Mouse (Mus musculus) bone marrow macrophage, adult 2 months (primary cell): ENCODE measurements around the gene Gcnt2. TPM values are rescaled to one million over a fixed set of nuclear protein-coding genes. Genes with fewer than 3 reads are reported as not detected.

Experiments
- H3K27ac ChIP-seq: 2 replicates; pipeline ENCODE4 v1.5.1; 2012; ENCODE audit warnings: low read depth, low read length; ENCODE audit not compliant: insufficient read depth
- H3K4me1 ChIP-seq: 2 replicates; pipeline ENCODE4 v1.6.1; 2012; ENCODE audit warnings: low read length; ENCODE audit not compliant: control insufficient read depth, insufficient read depth
- H3K4me3 ChIP-seq: 2 replicates; pipeline ENCODE4 v1.5.1; 2012; ENCODE audit warnings: mild to moderate bottlenecking, low read length, moderate library complexity; ENCODE audit not compliant: insufficient read depth
- CTCF ChIP-seq: IDR thresholded peaks from 2 replicates; pipeline ENCODE4 v1.5.1; 2012; ENCODE audit warnings: low read depth, mild to moderate bottlenecking, low read length, moderate library complexity
- POLR2A ChIP-seq: IDR thresholded peaks from 2 replicates; pipeline ENCODE4 v1.6.1; 2012; ENCODE audit warnings: mild to moderate bottlenecking, low read depth, low read length, borderline replicate concordance
- polyA plus RNA-seq: library from polyadenylated mRNA; stranded (reverse); fragments of >200 nt; gene quantifications from 2 replicates; pipeline ENCODE4 v1.2.4, GENCODE M21; 2012; ENCODE audit not compliant: missing spikeins, insufficient read depth, insufficient read length

Gene Gcnt2
- polyA plus RNA-seq, 1 experiment = 0.67 TPM

DNA sequence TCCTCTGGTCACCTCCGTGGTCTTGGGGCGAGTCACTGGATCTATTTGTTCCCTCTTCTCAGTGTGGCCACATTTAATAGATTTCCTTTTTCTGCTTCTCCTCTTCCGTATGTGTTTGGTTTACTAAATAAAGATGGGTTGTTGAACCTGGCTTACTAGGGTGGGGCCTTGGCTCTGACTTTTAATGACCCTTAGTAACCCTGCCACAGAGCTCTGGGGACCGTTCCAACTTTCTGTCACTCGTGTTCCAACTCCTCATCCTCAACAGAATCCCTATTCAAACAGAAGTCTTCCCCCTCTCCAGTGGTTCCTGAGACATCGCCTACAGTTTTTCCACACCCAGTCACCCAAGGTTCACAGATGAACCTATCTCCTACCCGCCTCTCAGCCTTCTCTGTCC lies 96.2 kb downstream of the Gcnt2 start:
- no peaks in the 10 kb centered on the region for H3K4me1 ChIP-seq
- no peak for TF ChIP-seq POLR2A
- TF ChIP-seq CTCF = no peak
- no peak overlapping the region for H3K4me3 ChIP-seq
- H3K27ac ChIP-seq = no peak overlapping the region

- Histone ChIP-seq H3K4me3 (no peak overlapping the region), H3K27ac (no peak overlapping the region), H3K4me1 (peaks cover 24% of the 10 kb centered on the region)
- TF ChIP-seq POLR2A (no peak), CTCF (no peak)
Measured at GRCm38 (mm10) chr13:40967609-40968008, 108.1 kb downstream of the Gcnt2 start.

- no peak overlapping the region for H3K27ac ChIP-seq
- H3K4me1 ChIP-seq = peaks cover 24% of the 10 kb centered on the region
- no peak for TF ChIP-seq CTCF
- TF ChIP-seq POLR2A = no peak
- H3K4me3 ChIP-seq = no peak overlapping the region
Measured at GRCm38 (mm10) chr13:40968564-40968963, 109.0 kb downstream of the Gcnt2 start.

GRCm38 (mm10) chr13:40969761-40970390 lies 110.3 kb downstream of the Gcnt2 start:
- TF ChIP-seq CTCF = no peak
- TF ChIP-seq POLR2A = no peak
- Histone ChIP-seq H3K4me1 (peaks cover 24% of the 10 kb centered on the region), H3K4me3 (no peak overlapping the region), H3K27ac (no peak overlapping the region)

DNA sequence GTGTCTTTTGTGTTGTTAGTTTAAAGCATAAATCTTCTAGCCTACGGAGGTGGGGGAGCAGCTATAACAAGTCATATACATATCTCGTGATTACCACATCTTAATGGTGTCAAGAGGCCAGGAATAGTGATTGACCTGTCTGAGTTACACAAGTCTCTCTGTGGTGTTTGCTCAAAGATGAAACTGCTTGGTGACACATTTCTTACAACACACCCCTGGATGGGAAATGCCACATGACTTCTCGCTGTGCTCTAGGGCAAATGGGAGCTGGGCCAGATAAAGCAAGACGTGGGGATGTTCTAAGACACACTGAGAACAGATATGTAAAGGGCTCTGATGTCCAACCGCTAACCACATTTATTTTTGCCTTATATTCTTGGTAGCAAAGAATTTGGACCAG lies 111.7 kb downstream of the Gcnt2 start:
- Histone ChIP-seq H3K4me3 (no peak overlapping the region), H3K4me1 (peaks cover 24% of the 10 kb centered on the region), H3K27ac (no peak overlapping the region)
- no peak for TF ChIP-seq CTCF
- TF ChIP-seq POLR2A = no peak

DNA sequence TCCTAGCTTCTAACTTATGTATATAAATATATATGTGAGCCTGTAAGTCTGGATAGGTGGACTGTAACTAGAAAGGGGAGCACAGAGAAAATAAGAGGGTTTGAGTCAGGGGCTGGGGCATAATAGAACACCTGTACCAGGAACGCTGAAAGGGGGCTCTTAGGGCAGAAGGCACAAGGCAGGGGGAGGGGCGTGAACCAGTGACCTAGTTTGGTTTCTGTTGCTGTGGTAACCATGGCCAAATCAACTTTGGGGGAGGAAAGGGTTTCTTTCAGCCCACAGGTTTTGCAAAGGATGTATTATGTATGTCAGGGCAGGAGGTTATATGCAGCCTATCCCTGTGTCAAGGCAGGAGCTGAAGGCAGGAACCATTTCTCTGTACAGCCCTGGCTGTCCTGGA lies 112.3 kb downstream of the Gcnt2 start:
- no peak for TF ChIP-seq CTCF
- no peak for TF ChIP-seq POLR2A
- H3K27ac ChIP-seq = no peak overlapping the region
- no peak overlapping the region for H3K4me3 ChIP-seq
- peaks cover 24% of the 10 kb centered on the region for H3K4me1 ChIP-seq

- Histone ChIP-seq H3K4me3 (no peak overlapping the region), H3K27ac (no peak overlapping the region), H3K4me1 (peaks cover 24% of the 10 kb centered on the region)
- no peak for TF ChIP-seq POLR2A
- no peak for TF ChIP-seq CTCF
Measured at GRCm38 (mm10) chr13:40972976-40973375, 113.4 kb downstream of the Gcnt2 start.

DNA sequence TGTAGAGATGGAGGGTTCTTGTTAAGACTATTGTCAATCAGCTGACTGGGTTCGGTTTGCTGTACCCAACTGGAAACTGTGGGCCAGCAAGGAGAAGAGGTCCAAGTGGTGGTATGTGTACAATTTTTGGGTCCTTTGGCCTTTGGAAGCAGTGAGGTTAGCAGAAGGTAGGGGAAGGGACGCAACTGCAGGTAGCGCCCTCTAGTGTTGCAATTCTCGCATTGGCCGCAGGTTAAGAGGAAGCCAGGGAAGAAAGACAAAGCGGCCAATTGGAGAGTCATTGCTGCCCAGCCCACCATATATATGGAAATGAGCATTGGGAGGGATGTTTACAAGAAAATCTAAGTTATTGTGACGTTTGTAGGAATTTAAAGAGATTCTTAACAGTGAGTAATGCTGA lies 118.1 kb downstream of the Gcnt2 start:
- no peak overlapping the region for H3K27ac ChIP-seq
- H3K4me1 ChIP-seq = peaks cover 13% of the 10 kb centered on the region
- H3K4me3 ChIP-seq = no peak overlapping the region
- TF ChIP-seq CTCF (peak; percentile 71; the same call in 1 of the 2 replicates), POLR2A (no peak)

DNA sequence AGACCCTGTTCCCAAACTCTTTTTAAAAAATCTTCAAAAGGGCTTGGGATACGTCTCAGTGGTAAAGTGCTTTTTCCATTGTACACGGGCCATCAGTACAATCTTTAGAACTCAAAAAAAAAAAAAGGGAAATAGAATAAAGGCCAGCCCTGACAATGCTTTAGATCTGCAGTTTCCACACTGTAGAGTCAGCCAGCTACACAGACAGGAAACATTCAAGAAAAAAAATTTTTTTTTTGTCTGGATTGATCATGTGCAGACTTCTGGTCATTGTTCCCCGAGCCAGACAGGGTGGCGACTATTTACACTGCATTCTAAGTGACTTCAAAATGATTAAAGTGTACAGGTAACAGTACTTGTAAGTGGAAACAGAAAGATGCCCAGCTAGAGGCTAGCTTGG lies 119.1 kb downstream of the Gcnt2 start:
- no peak for TF ChIP-seq CTCF
- no peak for TF ChIP-seq POLR2A
- peaks cover 13% of the 10 kb centered on the region for H3K4me1 ChIP-seq

DNA sequence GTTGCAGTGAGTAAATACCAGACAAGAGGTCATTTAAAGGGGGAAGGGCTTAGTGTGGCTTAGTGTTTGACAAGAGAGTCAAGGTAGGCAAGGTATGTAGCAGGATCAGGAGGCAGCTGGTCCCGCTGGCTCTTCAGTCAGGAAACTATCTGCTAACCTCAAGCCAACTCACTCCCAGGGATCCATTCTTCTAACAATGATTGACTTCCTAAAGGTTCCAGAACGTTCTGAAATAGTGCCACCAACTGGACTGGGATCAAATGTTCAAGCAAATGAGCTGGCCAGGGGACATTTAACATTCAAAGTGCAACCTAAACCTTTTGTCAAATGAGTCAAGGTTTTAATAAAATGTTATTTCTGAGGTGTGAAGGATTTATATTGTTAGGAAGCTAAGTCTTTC lies 119.8 kb downstream of the Gcnt2 start:
- Histone ChIP-seq H3K27ac (no peak overlapping the region), H3K4me3 (no peak overlapping the region), H3K4me1 (peaks cover 13% of the 10 kb centered on the region)
- no peak for TF ChIP-seq CTCF
- TF ChIP-seq POLR2A = no peak

More for the DNA sequence above, 119.1 kb downstream of the Gcnt2 start:
- H3K27ac ChIP-seq = no peak overlapping the region
- no peak overlapping the region for H3K4me3 ChIP-seq
